Mouse (Mus musculus) limb, embryonic 14.5 days (tissue): ENCODE measurements around the gene Os9. TPM values are rescaled to one million over a fixed set of nuclear protein-coding genes. Genes with fewer than 3 reads are reported as not detected.

Experiments used
- ATAC-seq: fragments of 200-750 bp; cut with Nextera tagmentation; 2 replicates; pipeline ENCODE4 v1.8.0; 2017; ENCODE audit warnings: low read depth, moderate number of reproducible peaks, moderate TSS enrichment; ENCODE audit not compliant: low FRiP score
- DNase-seq: peaks from one replicate; pipeline ENCODE4 v3.0.0-alpha.2; 2015; ENCODE audit warnings: low spot score
- H3K27ac ChIP-seq: fragments of 300-500 bp; sonication (generic); replicated peaks from 2 replicates; pipeline ENCODE4 v1.5.1; 2014; ENCODE audit warnings: low read depth, mild to moderate bottlenecking, low read length, moderate library complexity, mixed read lengths
- H3K27me3 ChIP-seq: fragments of 300-500 bp; sonication (generic); 2 replicates; pipeline ENCODE4 v1.6.1; 2014; ENCODE audit warnings: low read length, mixed read lengths; ENCODE audit not compliant: control insufficient read depth, insufficient read depth
- H3K36me3 ChIP-seq: fragments of 300-500 bp; sonication (generic); 2 replicates; pipeline ENCODE4 v1.6.1; 2014; ENCODE audit warnings: mild to moderate bottlenecking, low read length, moderate library complexity, mixed read lengths; ENCODE audit not compliant: control insufficient read depth, insufficient read depth
- H3K4me1 ChIP-seq: fragments of 300-500 bp; sonication (generic); 2 replicates; pipeline ENCODE4 v1.6.1; 2014; ENCODE audit warnings: antibody characterized with exemption, low read length, mixed read lengths; ENCODE audit not compliant: control insufficient read depth, insufficient read depth
- H3K4me2 ChIP-seq: fragments of 300-500 bp; sonication (generic); replicated peaks from 2 replicates; pipeline ENCODE4 v1.6.1; 2014; ENCODE audit warnings: low read depth, mild to moderate bottlenecking, low read length, moderate library complexity; ENCODE audit not compliant: severe bottlenecking
- H3K4me3 ChIP-seq: fragments of 300-500 bp; sonication (generic); replicated peaks from 2 replicates; pipeline ENCODE4 v1.5.1; 2014; ENCODE audit warnings: low read length
- H3K9ac ChIP-seq: fragments of 300-500 bp; sonication (generic); 2 replicates; pipeline ENCODE4 v1.6.1; 2014; ENCODE audit warnings: mild to moderate bottlenecking, low read depth, low read length, moderate library complexity; ENCODE audit not compliant: severe bottlenecking
- H3K9me3 ChIP-seq: fragments of 300-500 bp; sonication (generic); 2 replicates; pipeline ENCODE4 v1.6.1; 2016; ENCODE audit warnings: low read length; ENCODE audit not compliant: control insufficient read depth
- POLR2A ChIP-seq: fragments of 200-500 bp; IDR thresholded peaks from 2 replicates; pipeline ENCODE4 v1.8.0; 2012; ENCODE audit warnings: inconsistent platforms, mild to moderate bottlenecking, moderate library complexity, borderline replicate concordance; ENCODE audit not compliant: insufficient read depth, insufficient read length; ENCODE audit errors: extremely low read depth
- WGBS: fragments of 180-500 bp; shearing (Covaris S2); extraction: QIAGEN DNeasy Blood & Tissue Kit; methylation state at CpG from one replicate; pipeline ENCODE4 v1.1.7; 2014; 5-methylcytosine and 5-hydroxymethylcytosine counted together
- polyA plus RNA-seq, 2 experiments: library from polyadenylated mRNA; depleted of rRNA in 1 of 2; stranded (reverse) in 1 of 2; unstranded in 1 of 2; fragments of >200 nt; fragmentation: Nextera tagmentation in 1 of 2; extraction: Ambion mirVana in 1 of 2; gene quantifications; 2 replicates each; pipeline versions ENCODE4 v1.2.1 to v1.2.3; 2012 to 2014

The Os9 gene
- polyA plus RNA-seq, 2 experiments = 54.7 to 61.0 TPM

- H3K27ac ChIP-seq = no peak overlapping the region
- H3K4me1 ChIP-seq = peaks cover 11% of the 10 kb centered on the region; the same call in 1 of the 2 replicates
- peaks cover 11% of the 10 kb centered on the region; the same call in 1 of the 2 replicates for H3K27me3 ChIP-seq
- H3K9ac ChIP-seq = no peak overlapping the region
- H3K4me2 ChIP-seq = no peak overlapping the region
- H3K4me3 ChIP-seq = no peak overlapping the region
- ATAC-seq (no peak), DNase-seq (no peak)
- H3K9me3 ChIP-seq = no peaks in the 10 kb centered on the region
- WGBS = 78% methylated on average over 2 of the region's 2 CpGs
- TF ChIP-seq POLR2A = no peak
- peaks cover 32% of the 10 kb centered on the region for H3K36me3 ChIP-seq
These were observed 59.4 kb downstream of the Os9 start for GRCm38 (mm10) chr10:127061513-127061912.

- TF ChIP-seq POLR2A = no peak
- H3K9ac ChIP-seq = no peak overlapping the region
- H3K4me1 ChIP-seq = peaks cover 11% of the 10 kb centered on the region; the same call in 1 of the 2 replicates
- H3K4me2 ChIP-seq = no peak overlapping the region
- H3K9me3 ChIP-seq = no peaks in the 10 kb centered on the region
- no peak overlapping the region for H3K4me3 ChIP-seq
- H3K36me3 ChIP-seq = peaks cover 32% of the 10 kb centered on the region
- H3K27me3 ChIP-seq = peaks cover 11% of the 10 kb centered on the region; the same call in 1 of the 2 replicates
- WGBS = 48% methylated on average over 5 of the region's 5 CpGs
- DNase-seq = no peak
- no peak for ATAC-seq
- no peak overlapping the region for H3K27ac ChIP-seq
These were observed 59.8 kb downstream of the Os9 start for GRCm38 (mm10) chr10:127061085-127061484.

DNA sequence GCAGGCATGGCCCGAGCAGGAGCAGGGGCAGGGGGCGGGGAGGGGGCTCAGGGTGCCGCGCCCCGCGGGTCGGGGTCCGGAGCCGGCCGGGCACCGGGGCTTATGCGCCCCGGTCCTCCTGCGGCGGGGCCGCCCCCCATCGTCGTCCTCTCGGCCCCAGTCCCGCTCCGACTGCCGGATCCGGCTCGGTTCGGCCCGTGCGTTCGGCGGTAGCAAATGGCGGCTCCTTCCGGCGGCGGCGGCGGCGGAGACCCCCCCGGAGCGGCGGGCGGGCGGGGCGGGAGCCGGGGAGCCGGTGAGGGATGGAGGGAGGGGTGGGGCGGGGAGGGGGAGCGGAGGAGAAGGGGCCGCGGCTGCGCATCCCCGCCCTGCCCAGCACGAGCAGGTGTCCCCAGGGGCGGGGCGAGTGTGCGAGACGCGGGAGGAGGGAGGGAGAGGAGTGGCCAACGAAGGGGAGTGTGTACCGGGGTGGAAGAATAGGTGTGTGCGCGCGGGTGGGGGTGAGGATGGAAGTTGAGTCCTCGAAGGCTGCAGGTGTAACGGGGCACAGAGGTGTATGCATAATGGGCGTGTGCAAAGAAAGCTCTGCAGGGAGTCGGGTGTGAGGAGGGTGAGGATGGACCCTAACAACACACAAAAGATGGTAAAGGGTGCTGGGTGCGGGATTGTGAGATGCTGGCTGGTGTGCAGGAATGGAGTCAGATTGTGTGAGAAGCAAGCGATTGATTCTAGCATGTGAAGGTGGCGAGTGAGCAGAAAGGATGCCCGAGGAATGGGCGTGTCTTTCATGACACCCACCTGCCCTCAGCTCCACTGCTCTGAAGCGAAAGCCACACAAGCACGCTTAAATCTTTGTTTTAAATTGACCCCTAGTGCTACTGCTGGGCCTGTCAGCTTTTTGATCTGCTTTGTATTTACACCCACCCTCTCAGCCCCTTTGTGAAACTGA, 60.7 kb downstream of the Os9 start, which contains the start of gene March9:
March9 (minus strand) TSS at position 217 of the 949 bp plus-strand sequence.
- TF ChIP-seq POLR2A = no peak
- WGBS = 1% methylated on average over 33 of the region's 72 CpGs
- Histone ChIP-seq H3K36me3 (peaks cover 28% of the 10 kb centered on the region), H3K4me2 (peak within 1 kb of the TSS; percentile 94), H3K27ac (no peak within 1 kb of the TSS), H3K9ac (peak within 1 kb of the TSS; percentile 79), H3K27me3 (peaks cover 11% of the 10 kb centered on the region; the same call in 1 of the 2 replicates), H3K9me3 (no peaks in the 10 kb centered on the region), H3K4me3 (peak within 1 kb of the TSS; percentile 75), H3K4me1 (peaks cover 11% of the 10 kb centered on the region; the same call in 1 of the 2 replicates)
- DNase-seq = peak; percentile 70
- no peak for ATAC-seq

- Histone ChIP-seq H3K4me3 (peak overlapping the region; percentile 75), H3K36me3 (peaks cover 19% of the 10 kb centered on the region), H3K4me1 (peaks cover 7% of the 10 kb centered on the region; the same call in 1 of the 2 replicates), H3K9me3 (no peaks in the 10 kb centered on the region), H3K9ac (peak overlapping the region; percentile 79), H3K27me3 (peaks cover 11% of the 10 kb centered on the region; the same call in 1 of the 2 replicates), H3K4me2 (peak overlapping the region; percentile 94), H3K27ac (no peak overlapping the region)
- ATAC-seq = no peak
- no peak for DNase-seq
- whole genome bisulfite sequencing = 2% methylated on average over 17 of the region's 92 CpGs
- TF ChIP-seq POLR2A = no peak
These were observed 61.6 kb downstream of the Os9 start for GRCm38 (mm10) chr10:127059174-127059967.

DNA sequence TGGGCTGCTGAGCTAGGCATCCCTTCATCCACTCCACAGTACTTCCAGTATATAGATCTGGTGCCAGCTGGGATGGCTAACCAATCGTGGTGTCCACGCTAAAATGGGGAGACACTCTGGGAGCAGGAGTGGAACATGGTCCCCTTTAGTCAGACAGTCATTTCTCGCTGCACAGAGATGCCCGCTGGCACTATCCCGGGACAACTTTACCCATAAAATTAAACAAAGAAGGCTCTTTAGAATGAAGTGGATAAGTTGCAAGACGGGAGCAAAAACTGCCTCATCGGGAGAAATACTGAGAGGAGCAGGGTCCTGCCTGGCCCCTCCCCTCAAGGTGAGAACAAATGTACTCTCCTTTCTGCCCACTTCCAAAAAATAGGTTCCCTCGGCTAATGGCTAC, 62.2 kb downstream of the Os9 start:
- Histone ChIP-seq H3K27me3 (peaks cover 11% of the 10 kb centered on the region; the same call in 1 of the 2 replicates), H3K4me2 (peak overlapping the region; percentile 94), H3K9me3 (no peaks in the 10 kb centered on the region), H3K27ac (no peak overlapping the region), H3K36me3 (peaks cover 18% of the 10 kb centered on the region), H3K9ac (peak overlapping the region; percentile 79; the same call in 1 of the 2 replicates), H3K4me1 (peaks cover 7% of the 10 kb centered on the region; the same call in 1 of the 2 replicates), H3K4me3 (peak overlapping the region; percentile 75)
- DNase-seq (no peak), ATAC-seq (no peak)
- TF ChIP-seq POLR2A = no peak
- 9% methylated on average over 8 of the region's 8 CpGs for WGBS
